Mouse (Mus musculus) limb, embryonic 12.5 days (tissue): Measurements from ENCODE around the gene Elmo1. TPM values are rescaled to one million over a fixed set of nuclear protein-coding genes. Genes with fewer than 3 reads are reported as not detected.

Experiments used
- ATAC-seq: fragments of 200-750 bp; cut with Nextera tagmentation; 2 replicates; pipeline ENCODE4 v1.8.0; 2017; ENCODE audit warnings: low read depth, moderate TSS enrichment; ENCODE audit not compliant: insufficient number of reproducible peaks, insufficient read depth, low FRiP score, low TSS enrichment
- H3K27ac ChIP-seq: fragments of 300-500 bp; sonication (generic); 2 replicates; pipeline ENCODE4 v1.5.1; 2016; ENCODE audit warnings: mild to moderate bottlenecking, moderate library complexity
- H3K27me3 ChIP-seq: fragments of 300-500 bp; sonication (generic); 2 replicates; pipeline ENCODE4 v1.6.1; 2016; ENCODE audit warnings: mild to moderate bottlenecking, moderate library complexity
- H3K36me3 ChIP-seq: fragments of 300-500 bp; sonication (generic); 2 replicates; pipeline ENCODE4 v1.6.1; 2016; ENCODE audit warnings: mild to moderate bottlenecking, moderate library complexity
- H3K4me1 ChIP-seq: fragments of 300-500 bp; sonication (generic); replicated peaks from 2 replicates; pipeline ENCODE4 v1.6.1; 2016
- H3K4me2 ChIP-seq: fragments of 300-500 bp; sonication (generic); 2 replicates; pipeline ENCODE4 v1.6.1; 2016; ENCODE audit warnings: mild to moderate bottlenecking, moderate library complexity
- H3K4me3 ChIP-seq: fragments of 300-500 bp; sonication (generic); replicated peaks from 2 replicates; pipeline ENCODE4 v1.5.1; 2016; ENCODE audit warnings: mild to moderate bottlenecking
- H3K9ac ChIP-seq: fragments of 300-500 bp; sonication (generic); replicated peaks from 2 replicates; pipeline ENCODE4 v1.6.1; 2016; ENCODE audit warnings: mild to moderate bottlenecking, moderate library complexity
- H3K9me3 ChIP-seq: fragments of 300-500 bp; sonication (generic); 2 replicates; pipeline ENCODE4 v1.6.1; 2016; ENCODE audit warnings: mild to moderate bottlenecking, moderate library complexity
- WGBS: fragments of 180-500 bp; shearing (Covaris S2); methylation state at CpG from one replicate; pipeline ENCODE4 v1.1.7; 2016; 5-methylcytosine and 5-hydroxymethylcytosine counted together
- polyA plus RNA-seq: library from polyadenylated mRNA; unstranded; fragments of >200 nt; fragmentation: Nextera tagmentation; extraction: Ambion mirVana; gene quantifications from 2 replicates; pipeline ENCODE4 v1.2.1, GENCODE M21; 2016

Gene Elmo1
- polyA plus RNA-seq, 1 experiment from 2014 or later: 8.3 TPM

DNA sequence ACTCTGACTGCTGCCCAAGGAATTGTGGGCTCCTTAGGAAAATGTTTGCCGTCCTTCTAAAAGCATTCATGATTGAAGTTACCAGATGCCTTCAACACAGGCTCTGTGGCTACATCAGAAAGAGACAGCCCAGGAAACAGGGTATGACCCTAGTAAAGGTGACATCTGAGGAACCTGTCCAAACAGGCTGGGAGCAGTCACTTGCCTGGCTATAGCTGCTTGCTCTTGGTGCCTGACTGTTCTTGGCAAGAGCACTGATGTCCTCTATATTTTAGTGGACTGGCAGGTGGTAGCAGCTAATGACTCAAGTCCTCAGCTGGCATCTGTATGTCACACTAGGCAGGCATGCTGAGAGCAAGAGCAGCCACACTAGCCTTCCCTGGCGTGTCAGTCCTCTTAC is 468.0 kb downstream of the Elmo1 start:
- Histone ChIP-seq H3K4me3 (no peak overlapping the region), H3K36me3 (no peaks in the 10 kb centered on the region), H3K4me1 (no peaks in the 10 kb centered on the region), H3K9ac (no peak overlapping the region), H3K27ac (no peak overlapping the region), H3K27me3 (no peaks in the 10 kb centered on the region), H3K9me3 (no peaks in the 10 kb centered on the region), H3K4me2 (no peak overlapping the region)
- no peak for ATAC-seq
- WGBS: 84% methylated on average over 2 of the region's 2 CpGs

DNA sequence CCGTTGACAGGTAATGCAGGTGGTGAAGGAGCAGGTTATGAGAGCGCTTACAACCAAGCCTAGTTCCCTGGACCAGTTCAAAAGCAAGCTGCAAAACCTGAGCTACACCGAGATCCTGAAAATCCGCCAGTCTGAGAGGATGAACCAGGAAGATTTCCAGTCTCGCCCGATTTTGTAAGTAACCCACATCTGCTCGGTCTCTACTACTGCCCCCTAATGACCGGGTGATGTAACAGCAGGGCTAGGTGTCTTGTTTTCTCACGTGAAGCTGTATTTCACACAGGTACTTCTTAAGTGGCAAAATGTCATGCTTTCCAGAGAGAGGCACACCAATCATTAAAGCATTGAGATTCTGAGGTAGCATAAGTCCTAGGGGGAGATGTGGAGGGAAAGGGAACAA is 474.0 kb downstream of the Elmo1 start:
- H3K9me3 ChIP-seq: no peaks in the 10 kb centered on the region
- no peaks in the 10 kb centered on the region for H3K36me3 ChIP-seq
- 83% methylated on average over 9 of the region's 9 CpGs for WGBS
- H3K4me3 ChIP-seq: no peak overlapping the region
- no peak overlapping the region for H3K27ac ChIP-seq
- H3K9ac ChIP-seq: no peak overlapping the region
- no peaks in the 10 kb centered on the region for H3K27me3 ChIP-seq
- H3K4me2 ChIP-seq: no peak overlapping the region
- no peaks in the 10 kb centered on the region for H3K4me1 ChIP-seq
- ATAC-seq: no peak

DNA sequence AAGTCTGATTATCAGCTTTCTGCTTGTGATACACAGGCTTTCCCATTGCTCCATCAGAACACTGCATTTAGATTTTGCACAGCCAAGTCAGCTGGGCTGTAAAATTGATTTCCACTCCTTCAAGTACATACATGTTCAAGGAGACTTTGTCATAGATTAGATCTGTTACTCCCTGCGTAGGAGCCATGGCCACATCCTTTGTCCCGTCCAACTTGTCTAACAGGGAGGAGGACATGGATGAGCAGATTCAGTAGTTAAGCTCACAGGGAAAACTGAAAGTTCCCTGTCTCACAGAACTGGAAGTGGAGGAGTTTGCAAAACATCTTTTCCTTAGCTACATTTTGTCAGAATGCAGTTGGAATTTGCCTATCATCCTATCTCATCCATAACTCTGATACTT is 484.8 kb downstream of the Elmo1 start:
- Histone ChIP-seq H3K4me1 (no peaks in the 10 kb centered on the region), H3K4me3 (no peak overlapping the region), H3K4me2 (no peak overlapping the region), H3K27ac (no peak overlapping the region), H3K27me3 (no peaks in the 10 kb centered on the region), H3K9ac (no peak overlapping the region), H3K36me3 (no peaks in the 10 kb centered on the region), H3K9me3 (0 out of 2 replicates have a peak, but pooled peaks cover 6% of the 10 kb centered on the region)
- ATAC-seq: no peak
- WGBS: 90% methylated on average over 2 of the region's 2 CpGs

GRCm38 (mm10) chr13:20585868-20586267 is 495.5 kb downstream of the Elmo1 start:
- H3K4me3 ChIP-seq: no peak overlapping the region
- H3K9me3 ChIP-seq: no peaks in the 10 kb centered on the region
- ATAC-seq: no peak
- WGBS: 82% methylated on average over 4 of the region's 4 CpGs
- H3K9ac ChIP-seq: no peak overlapping the region
- H3K27me3 ChIP-seq: no peaks in the 10 kb centered on the region
- no peak overlapping the region for H3K4me2 ChIP-seq
- H3K4me1 ChIP-seq: no peaks in the 10 kb centered on the region
- no peak overlapping the region for H3K27ac ChIP-seq
- no peaks in the 10 kb centered on the region for H3K36me3 ChIP-seq

GRCm38 (mm10) chr13:20586462-20586861 is 496.1 kb downstream of the Elmo1 start:
- no peaks in the 10 kb centered on the region for H3K27me3 ChIP-seq
- no peak for ATAC-seq
- H3K4me1 ChIP-seq: no peaks in the 10 kb centered on the region
- H3K9ac ChIP-seq: no peak overlapping the region
- no peaks in the 10 kb centered on the region for H3K9me3 ChIP-seq
- H3K27ac ChIP-seq: no peak overlapping the region
- WGBS: 82% methylated on average over 3 of the region's 3 CpGs
- no peak overlapping the region for H3K4me3 ChIP-seq
- H3K36me3 ChIP-seq: no peaks in the 10 kb centered on the region
- H3K4me2 ChIP-seq: no peak overlapping the region

DNA sequence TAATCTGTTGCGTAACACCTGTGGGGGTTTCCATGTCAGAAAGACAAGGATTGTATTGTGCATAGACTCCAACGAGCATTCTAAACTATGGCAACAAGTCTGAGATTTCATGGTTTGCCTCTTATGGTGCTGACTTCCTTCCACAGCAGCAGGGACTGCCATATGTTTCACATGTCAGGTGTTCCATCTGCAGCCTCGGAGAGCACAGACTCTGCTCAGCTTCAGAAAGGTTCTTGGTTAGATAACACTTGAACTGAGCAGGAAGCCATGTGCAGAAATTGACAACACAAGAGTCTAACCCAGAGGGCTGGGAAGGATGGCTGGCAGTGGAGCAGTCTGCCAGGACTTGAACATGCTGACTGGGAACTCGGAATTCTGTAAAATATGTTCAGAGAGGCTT is 500.6 kb downstream of the Elmo1 start:
- no peaks in the 10 kb centered on the region for H3K9me3 ChIP-seq
- no peak overlapping the region for H3K9ac ChIP-seq
- WGBS: 83% methylated on average over 4 of the region's 4 CpGs
- no peak for ATAC-seq
- no peaks in the 10 kb centered on the region for H3K36me3 ChIP-seq
- no peak overlapping the region for H3K4me3 ChIP-seq
- no peak overlapping the region for H3K4me2 ChIP-seq
- no peaks in the 10 kb centered on the region for H3K4me1 ChIP-seq
- H3K27me3 ChIP-seq: no peaks in the 10 kb centered on the region
- no peak overlapping the region for H3K27ac ChIP-seq

DNA sequence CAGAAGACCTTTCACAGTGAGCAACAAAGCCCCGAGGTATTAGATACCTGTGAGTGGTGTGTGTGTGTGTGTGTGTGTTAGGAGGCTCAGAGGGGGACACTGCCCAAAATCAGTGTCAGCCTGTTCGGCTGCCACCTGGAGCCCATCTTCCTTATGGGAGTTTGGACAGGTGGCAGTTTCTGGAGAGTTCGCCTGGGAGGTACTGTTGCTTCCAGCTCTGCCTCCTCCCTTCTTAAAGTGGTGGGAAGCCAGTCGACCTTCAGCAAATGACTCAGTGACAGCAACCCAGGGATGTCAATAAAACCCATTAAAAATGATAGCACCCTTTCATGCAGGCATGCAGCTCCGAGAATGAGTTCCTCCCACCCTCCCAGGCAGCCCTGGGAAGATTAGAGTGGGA is 506.9 kb downstream of the Elmo1 start:
- no peaks in the 10 kb centered on the region for H3K27me3 ChIP-seq
- H3K27ac ChIP-seq: no peak overlapping the region
- H3K4me3 ChIP-seq: no peak overlapping the region
- H3K4me2 ChIP-seq: no peak overlapping the region
- ATAC-seq: no peak
- no peaks in the 10 kb centered on the region for H3K4me1 ChIP-seq
- WGBS: 60% methylated on average over 5 of the region's 5 CpGs
- H3K9me3 ChIP-seq: no peaks in the 10 kb centered on the region
- H3K36me3 ChIP-seq: no peaks in the 10 kb centered on the region
- H3K9ac ChIP-seq: no peak overlapping the region

- no peak for ATAC-seq
- no peak overlapping the region for H3K4me3 ChIP-seq
- no peaks in the 10 kb centered on the region for H3K27me3 ChIP-seq
- no peak overlapping the region for H3K4me2 ChIP-seq
- no peaks in the 10 kb centered on the region for H3K4me1 ChIP-seq
- 92% methylated on average over 3 of the region's 3 CpGs for WGBS
- no peaks in the 10 kb centered on the region for H3K9me3 ChIP-seq
- H3K27ac ChIP-seq: no peak overlapping the region
- H3K36me3 ChIP-seq: no peaks in the 10 kb centered on the region
- no peak overlapping the region for H3K9ac ChIP-seq
Observed at GRCm38 (mm10) chr13:20598618-20599017, 508.2 kb downstream of the Elmo1 start.

DNA sequence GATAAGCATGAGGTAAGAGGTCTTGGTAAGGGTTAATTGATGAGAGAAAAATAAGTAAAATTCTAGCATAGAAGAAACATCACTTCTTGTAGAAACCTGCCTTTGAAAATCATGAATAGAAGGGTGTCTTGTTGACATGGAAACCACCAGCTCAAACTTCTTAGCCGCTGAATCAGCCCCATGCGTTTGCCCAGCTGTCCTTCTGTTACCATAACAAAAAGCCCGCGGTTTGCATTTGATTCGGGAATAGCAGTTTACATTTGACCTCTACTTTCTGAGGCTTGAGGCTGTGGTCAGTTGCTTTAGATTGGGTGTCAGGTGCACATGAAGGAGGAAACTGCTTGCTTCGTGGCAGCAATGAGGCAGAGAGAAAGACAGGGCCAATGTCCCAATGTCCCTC is 509.9 kb downstream of the Elmo1 start:
- no peak overlapping the region for H3K9ac ChIP-seq
- 49% methylated on average over 6 of the region's 6 CpGs for WGBS
- H3K9me3 ChIP-seq: no peaks in the 10 kb centered on the region
- no peak overlapping the region for H3K4me3 ChIP-seq
- no peak for ATAC-seq
- no peaks in the 10 kb centered on the region for H3K4me1 ChIP-seq
- H3K36me3 ChIP-seq: no peaks in the 10 kb centered on the region
- H3K27me3 ChIP-seq: no peaks in the 10 kb centered on the region
- no peak overlapping the region for H3K4me2 ChIP-seq
- H3K27ac ChIP-seq: no peak overlapping the region

DNA sequence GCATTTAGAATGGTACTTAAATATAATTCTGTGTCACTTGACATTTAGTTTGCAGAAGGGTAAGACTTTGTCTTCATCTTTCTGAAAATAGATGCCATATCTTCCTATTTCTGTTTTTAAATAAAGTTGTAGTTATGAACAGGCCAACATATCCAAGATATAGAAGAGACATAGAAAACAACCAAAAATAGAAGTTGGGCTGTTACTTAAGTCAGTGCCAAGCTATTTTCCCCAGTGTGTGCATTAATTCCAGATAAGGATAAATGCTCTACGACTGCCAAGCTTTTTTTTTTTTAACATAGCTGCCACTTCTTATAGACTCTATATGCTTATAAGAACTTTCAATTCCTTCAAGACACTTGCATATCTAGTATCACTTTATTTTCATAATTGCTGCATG is 511.0 kb downstream of the Elmo1 start:
- 86% methylated on average over 1 of the region's 1 CpGs for WGBS
- H3K27ac ChIP-seq: no peak overlapping the region
- ATAC-seq: no peak
- H3K27me3 ChIP-seq: no peaks in the 10 kb centered on the region
- no peaks in the 10 kb centered on the region for H3K4me1 ChIP-seq
- no peak overlapping the region for H3K4me3 ChIP-seq
- no peaks in the 10 kb centered on the region for H3K36me3 ChIP-seq
- no peak overlapping the region for H3K9ac ChIP-seq
- no peaks in the 10 kb centered on the region for H3K9me3 ChIP-seq
- H3K4me2 ChIP-seq: no peak overlapping the region

DNA sequence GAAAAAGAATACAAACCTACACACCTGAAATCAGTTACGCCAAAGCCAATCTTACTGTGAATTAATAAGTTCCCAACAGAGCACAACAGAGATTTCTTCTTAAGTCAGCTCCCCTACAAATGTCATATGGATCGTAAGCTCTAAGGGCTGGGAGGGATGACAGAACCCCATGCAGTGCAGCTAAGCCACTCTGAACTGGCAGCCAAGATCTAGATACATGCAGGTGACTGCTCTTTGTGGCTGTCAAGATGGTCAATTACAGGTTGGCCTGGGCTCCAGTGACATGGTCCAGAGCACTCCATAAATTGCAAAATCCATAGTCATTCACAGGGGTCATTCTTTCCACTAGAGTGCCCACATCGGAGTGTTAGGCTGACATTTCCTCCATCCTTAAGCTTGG is 516.5 kb downstream of the Elmo1 start:
- Histone ChIP-seq H3K4me1 (no peaks in the 10 kb centered on the region), H3K4me2 (no peak overlapping the region), H3K36me3 (no peaks in the 10 kb centered on the region), H3K9ac (no peak overlapping the region), H3K27ac (no peak overlapping the region), H3K4me3 (no peak overlapping the region), H3K27me3 (no peaks in the 10 kb centered on the region), H3K9me3 (no peaks in the 10 kb centered on the region)
- ATAC-seq: no peak
- WGBS: 86% methylated on average over 3 of the region's 3 CpGs

- Histone ChIP-seq H3K36me3 (no peaks in the 10 kb centered on the region), H3K4me2 (no peak overlapping the region), H3K9ac (no peak overlapping the region), H3K4me1 (no peaks in the 10 kb centered on the region), H3K9me3 (no peaks in the 10 kb centered on the region), H3K27me3 (no peaks in the 10 kb centered on the region), H3K4me3 (no peak overlapping the region), H3K27ac (no peak overlapping the region)
- no peak for ATAC-seq
- WGBS: 48% methylated on average over 3 of the region's 3 CpGs
Observed at GRCm38 (mm10) chr13:20609003-20609688, 518.8 kb downstream of the Elmo1 start.
